Mouse (Mus musculus) right cerebral cortex, postnatal 10 days (tissue): ENCODE data around the gene Ckm.
A peak's percentile ranks its signal among the peaks of the same experiment; 100 is the strongest.

Source experiments
- DNase-seq, 2 experiments: peaks; one replicate each; pipeline ENCODE4 v3.0.0; 2021; ENCODE audit warnings: low spot score in 2 of 2

The Ckm gene

GRCm38 (mm10) chr7:19388699-19389413 is 15.7 kb upstream of the Ckm start:
- peak; percentile 61 to 73 for DNase-seq

- no peak for DNase-seq
These were observed 10.1 kb upstream of the Ckm start for GRCm38 (mm10) chr7:19394484-19394883.

- DNase-seq: no peak
These were observed 4.9 kb upstream of the Ckm start for GRCm38 (mm10) chr7:19399496-19400280.

DNA sequence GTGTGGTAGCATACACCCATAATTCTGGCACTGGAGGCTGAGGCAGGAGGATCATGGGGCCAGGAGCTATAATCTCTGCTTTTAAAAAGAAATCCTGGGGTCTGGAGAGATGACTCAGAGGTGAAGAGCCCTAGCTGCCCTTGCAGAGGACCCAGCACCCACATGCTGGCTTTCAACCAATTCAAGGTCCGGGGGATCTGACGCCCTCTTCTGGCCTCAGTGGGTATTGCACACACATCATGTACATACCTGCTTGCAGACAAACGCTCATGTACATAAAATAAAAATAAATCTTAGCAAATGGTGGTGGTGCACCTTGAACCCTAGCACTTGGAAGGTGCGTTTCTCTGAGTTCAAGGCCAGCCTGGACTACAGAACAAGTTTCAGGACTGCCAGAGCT is 3.6 kb upstream of the Ckm start:
- DNase-seq: no peak

- DNase-seq: no peak
These were observed 2.0 kb upstream of the Ckm start for GRCm38 (mm10) chr7:19402535-19403112.

DNA sequence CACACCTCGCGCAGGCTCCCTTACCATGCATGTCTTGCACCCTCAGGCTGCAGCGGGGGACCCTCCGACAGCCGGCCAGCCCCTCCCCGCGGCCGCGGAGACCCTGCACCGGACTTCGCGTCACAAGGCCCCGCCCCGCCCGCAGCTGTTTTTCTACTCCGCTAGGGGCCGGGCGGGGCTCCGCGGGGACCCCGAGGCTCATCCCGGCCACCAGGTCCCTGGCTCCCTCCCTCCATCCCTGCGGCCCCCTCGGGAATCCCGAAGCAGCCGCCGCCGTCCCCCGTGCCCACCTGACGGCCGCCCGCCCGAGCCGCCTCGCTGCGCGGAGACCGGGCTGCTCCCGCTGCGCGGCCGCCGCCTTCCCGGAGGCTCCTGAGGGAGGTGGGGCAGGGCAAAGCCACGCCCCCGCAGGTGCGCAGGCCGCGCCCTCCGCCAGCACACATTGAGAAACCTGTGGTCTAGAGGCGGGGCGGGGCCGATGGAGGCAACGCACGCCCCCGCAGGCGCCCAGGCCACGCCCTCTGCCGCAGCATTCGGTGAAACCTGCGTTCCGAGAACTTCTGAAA is 762 bp upstream of the Ckm start, which contains the start of gene Klc3:
Klc3 (minus strand) TSS at position 374 of the 566 bp plus-strand sequence.
- DNase-seq: no peak

DNA sequence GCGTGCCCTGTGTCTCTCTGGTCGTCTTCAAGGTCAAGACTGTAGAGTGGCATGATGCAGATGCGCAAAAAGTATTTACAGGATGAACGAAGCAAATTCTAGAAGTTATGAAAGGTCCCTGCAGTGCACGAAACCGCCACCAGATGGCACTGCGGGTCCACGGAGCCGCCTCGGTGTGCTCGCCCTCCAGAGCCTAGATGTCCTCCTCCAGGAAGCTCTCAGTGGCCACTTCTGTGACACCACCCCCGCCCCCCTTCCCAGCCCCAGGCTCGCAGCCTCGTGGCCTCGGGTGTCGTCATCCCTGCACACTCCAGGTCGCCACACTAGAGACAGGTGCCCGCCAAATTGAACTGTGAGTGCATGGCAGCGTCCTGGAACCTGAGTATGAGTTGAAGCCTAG is 841 bp downstream of the Ckm start:
- DNase-seq: peak; percentile 72 to 82

DNA sequence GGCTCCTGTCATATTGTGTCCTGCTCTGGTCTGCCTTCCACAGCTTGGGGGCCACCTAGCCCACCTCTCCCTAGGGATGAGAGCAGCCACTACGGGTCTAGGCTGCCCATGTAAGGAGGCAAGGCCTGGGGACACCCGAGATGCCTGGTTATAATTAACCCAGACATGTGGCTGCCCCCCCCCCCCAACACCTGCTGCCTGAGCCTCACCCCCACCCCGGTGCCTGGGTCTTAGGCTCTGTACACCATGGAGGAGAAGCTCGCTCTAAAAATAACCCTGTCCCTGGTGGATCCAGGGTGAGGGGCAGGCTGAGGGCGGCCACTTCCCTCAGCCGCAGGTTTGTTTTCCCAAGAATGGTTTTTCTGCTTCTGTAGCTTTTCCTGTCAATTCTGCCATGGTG is 5.2 kb downstream of the Ckm start:
- no peak for DNase-seq

DNA sequence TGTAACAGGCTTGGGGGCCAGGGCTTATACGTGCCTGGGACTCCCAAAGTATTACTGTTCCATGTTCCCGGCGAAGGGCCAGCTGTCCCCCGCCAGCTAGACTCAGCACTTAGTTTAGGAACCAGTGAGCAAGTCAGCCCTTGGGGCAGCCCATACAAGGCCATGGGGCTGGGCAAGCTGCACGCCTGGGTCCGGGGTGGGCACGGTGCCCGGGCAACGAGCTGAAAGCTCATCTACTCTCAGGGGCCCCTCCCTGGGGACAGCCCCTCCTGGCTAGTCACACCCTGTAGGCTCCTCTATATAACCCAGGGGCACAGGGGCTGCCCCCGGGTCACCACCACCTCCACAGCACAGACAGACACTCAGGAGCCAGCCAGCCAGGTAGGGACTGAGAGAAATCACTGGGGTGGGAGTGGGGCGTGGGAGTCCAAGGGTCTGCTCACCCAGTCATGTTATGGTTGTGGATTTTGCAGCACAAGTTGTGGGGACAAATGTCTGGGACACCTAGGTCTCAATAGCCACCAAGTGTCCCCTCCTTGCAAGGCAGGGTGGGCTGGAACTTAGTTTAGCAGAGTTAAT is 6.3 kb downstream of the Ckm start:
- no peak for DNase-seq

- no peak for DNase-seq
These were observed 7.2 kb downstream of the Ckm start for GRCm38 (mm10) chr7:19411783-19412182.

GRCm38 (mm10) chr7:19413525-19413924 is 8.9 kb downstream of the Ckm start:
- DNase-seq: no peak

DNA sequence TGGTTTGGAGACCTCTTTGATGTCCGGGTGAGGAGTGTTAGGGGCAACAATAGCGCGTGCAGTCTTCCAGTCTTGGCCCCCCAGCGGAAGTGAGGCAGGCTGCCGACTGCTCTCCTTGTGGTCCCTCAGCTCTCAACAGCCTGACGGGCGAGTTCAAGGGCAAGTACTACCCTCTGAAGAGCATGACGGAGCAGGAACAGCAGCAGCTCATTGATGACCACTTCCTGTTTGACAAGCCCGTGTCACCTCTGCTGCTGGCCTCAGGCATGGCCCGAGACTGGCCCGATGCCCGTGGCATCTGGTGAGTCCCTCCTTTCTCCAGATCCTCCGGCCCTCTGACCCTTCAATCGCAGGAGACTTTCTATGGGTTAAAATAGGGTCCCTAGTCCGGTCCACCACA is 12.0 kb downstream of the Ckm start:
- no peak for DNase-seq

- no peak for DNase-seq
These were observed 15.5 kb downstream of the Ckm start for GRCm38 (mm10) chr7:19420121-19420520.

DNA sequence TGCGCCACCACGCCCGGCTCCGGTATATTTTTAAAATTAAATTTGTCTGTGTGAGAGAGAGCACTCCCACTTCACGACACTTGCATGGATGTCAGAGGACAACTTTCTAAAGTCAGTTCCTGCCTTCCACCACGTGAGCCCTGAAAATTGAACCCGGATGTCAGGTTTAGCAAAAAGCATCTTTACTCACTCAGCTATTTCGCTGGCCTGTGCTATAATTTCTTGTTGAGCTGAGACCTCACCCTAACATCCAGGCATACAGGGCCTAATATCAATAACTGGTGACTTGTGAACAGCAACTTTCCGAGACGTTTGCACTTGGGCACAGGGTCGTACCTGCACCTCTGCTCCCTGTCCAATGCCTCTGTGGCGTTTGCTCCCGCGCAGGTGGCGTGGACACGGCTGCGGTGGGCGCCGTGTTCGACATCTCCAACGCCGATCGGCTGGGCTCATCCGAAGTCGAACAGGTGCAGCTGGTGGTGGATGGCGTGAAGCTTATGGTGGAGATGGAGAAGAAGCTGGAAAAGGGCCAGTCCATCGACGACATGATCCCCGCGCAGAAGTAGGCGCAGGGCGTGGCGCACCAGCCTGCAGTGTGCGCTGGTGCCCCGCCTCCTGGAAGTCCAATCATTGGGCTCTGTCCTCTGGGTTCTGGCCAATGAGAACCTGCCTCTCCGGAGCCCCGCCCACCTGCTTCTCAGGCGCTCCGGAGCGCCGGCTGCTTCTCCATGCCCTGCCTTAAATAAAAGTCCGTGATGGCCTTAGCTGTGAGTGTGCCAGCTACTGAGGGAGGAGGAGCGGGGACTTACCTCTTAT is 16.5 kb downstream of the Ckm start:
- DNase-seq: peak; percentile 94 to 95

DNA sequence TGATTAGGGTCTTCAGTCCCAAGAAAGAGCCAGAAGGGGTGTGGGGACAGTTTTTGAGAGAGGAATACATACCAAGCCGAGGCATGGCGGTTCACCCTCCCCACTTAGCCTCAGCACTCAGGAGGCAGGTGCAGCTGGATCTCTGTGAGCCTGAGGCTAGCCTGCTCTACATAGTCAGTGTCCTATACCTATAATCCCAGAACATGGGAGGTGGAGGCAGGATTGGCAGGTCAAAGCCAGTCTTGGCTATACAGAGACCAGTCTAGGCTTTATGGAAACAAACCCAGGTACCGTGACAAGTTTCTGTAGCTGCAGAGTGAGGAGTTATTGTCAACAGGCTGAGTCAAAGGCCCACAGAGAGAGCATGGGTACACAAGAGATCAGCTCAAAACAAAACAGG is 18.5 kb downstream of the Ckm start:
- DNase-seq: no peak

- no peak for DNase-seq
These were observed 19.5 kb downstream of the Ckm start for GRCm38 (mm10) chr7:19424051-19424450.

DNA sequence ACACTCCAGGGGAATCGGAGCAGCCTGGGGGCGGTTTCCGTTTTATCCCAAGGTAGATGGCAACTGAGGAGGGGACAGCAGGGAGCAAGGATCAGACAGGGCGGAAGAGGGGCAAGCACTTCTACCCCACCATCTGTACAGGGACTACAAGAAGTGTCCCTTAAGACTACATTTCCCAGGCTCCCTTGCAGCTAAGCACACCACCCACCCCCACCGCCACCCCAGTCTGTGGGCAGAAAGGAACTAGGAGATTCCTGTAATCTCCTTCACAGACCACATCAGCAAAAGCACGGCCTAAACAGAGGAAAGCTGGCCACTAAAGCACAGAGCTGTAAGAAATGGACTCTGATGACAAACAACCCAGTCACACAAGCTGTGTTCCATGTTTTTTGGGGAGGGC is 21.8 kb downstream of the Ckm start:
- DNase-seq: no peak

DNA sequence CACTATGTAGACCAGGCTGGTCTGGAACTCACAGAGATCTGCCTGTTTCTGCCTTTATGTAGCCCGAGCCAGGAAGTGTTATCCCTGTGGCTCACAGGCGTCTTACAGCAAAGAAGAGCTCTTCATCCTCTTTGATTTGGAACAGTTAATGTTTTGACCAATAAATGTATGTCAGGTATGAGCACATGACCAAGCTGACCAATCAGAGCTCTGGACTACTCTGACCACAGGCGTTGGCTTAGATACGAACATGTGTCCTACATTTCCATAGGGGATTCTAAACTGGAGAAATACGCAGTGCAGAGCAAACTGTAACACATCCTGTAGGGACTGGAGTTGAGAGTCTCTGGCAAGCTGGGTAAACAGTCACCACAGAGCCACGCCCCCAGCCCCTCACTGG is 22.3 kb downstream of the Ckm start:
- no peak for DNase-seq

GRCm38 (mm10) chr7:19427999-19428650 is 23.5 kb downstream of the Ckm start:
- DNase-seq: no peak

DNA sequence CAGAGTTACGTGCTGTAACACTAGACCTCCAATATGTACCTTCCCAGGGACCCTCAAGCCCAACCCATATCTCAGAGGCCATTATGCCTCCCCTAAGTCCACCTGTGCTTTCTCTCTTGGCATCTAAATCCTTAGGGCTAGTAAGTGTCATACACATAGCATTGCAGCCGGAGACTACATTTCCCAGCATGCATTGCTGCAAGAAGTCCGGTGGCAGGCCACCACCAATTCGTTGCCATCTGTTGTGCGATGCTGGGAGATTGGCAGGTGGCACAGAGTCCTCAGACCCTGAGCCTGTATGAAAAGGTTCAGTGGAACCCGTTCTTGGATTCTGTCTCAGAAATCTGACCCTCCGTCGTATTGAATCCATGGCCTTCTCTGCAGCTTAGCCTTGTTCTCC is 25.1 kb downstream of the Ckm start:
- no peak for DNase-seq

DNA sequence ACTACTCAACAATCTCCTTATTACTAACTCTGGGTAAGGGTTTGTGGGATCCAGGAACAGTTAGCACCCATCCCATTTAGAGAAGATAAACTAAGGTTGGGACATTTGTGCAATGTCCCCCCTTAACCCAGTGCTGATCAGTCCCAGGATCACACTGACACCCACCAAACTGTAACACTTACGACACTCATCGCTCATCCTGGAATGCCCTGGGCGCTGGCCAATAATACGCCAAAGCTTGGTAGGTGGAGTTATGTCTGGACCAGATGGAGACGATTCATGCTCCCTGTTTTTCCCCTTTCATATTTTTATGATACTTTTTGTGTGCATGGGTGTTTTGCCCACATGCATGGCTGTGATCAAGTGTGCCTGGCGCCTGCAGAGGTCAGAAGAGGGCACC is 25.8 kb downstream of the Ckm start:
- no peak for DNase-seq
